Mouse (Mus musculus) duodenum, adult 2 months (tissue): ENCODE measurements around the gene B020031M17Rik. TPM values are rescaled to one million over a fixed set of nuclear protein-coding genes. Genes with fewer than 3 reads are reported as not detected.

ENCODE experiments used
- polyA plus RNA-seq: library from polyadenylated mRNA; depleted of rRNA; stranded (reverse); fragments of >200 nt; gene quantifications from 2 replicates; pipeline ENCODE4 v1.2.3, GENCODE M21; 2012; ENCODE audit warnings: low replicate concordance; rRNA removed

B020031M17Rik gene
- not detected in 2 replicates for polyA plus RNA-seq

GRCm38 (mm10) chr13:119950706-119951105, at the start of gene B020031M17Rik:
Gene B020031M17Rik (minus strand): TSS chr13:119950806.

GRCm38 (mm10) chr13:119929172-119929571, 21.4 kb downstream of the B020031M17Rik start, which contains the start of gene Gm21761:
Gene Gm21761 (minus strand): TSS chr13:119929272.

Other genes with a start within 250 kb of the B020031M17Rik start
- 0.04 and 0.05 TPM in 2 replicates for gene Nim1k, start 194.9 kb downstream of the B020031M17Rik start, polyA plus RNA-seq
- gene Zfp131, start 159.9 kb downstream of the B020031M17Rik start, polyA plus RNA-seq: 6.5 and 10.2 TPM in 2 replicates
- gene AF067063, start 120.6 kb downstream of the B020031M17Rik start, polyA plus RNA-seq: not detected in 2 replicates
- gene D13Ertd608e, start 114.8 kb downstream of the B020031M17Rik start, polyA plus RNA-seq: not detected in 2 replicates
- gene Tcstv1, start 56.0 kb downstream of the B020031M17Rik start, polyA plus RNA-seq: not detected in 2 replicates
- not detected in 2 replicates for gene Gm21761, start 21.5 kb downstream of the B020031M17Rik start, polyA plus RNA-seq
- gene Gm36079, start 76.2 kb upstream of the B020031M17Rik start, polyA plus RNA-seq: not detected in 2 replicates
- not detected in 2 replicates for gene Gm21188, start 101.4 kb upstream of the B020031M17Rik start, polyA plus RNA-seq
- not detected in 2 replicates for gene Gm20767, start 189.4 kb upstream of the B020031M17Rik start, polyA plus RNA-seq
- gene Gm21818, start 221.6 kb upstream of the B020031M17Rik start, polyA plus RNA-seq: not detected in 2 replicates